Mouse (Mus musculus) thymus, adult 2 months (tissue): ENCODE results near the gene Cyp8b1.

Experiments
- CTCF ChIP-seq: fragments of 200-500 bp; IDR thresholded peaks from 2 replicates; pipeline ENCODE4 v1.5.1; 2012; ENCODE audit warnings: mild to moderate bottlenecking, control low read depth, low read length, moderate library complexity, borderline replicate concordance; ENCODE audit not compliant: control insufficient read depth, poor library complexity, insufficient read depth; ENCODE audit errors: extremely low read depth
- POLR2A ChIP-seq: fragments of 200-500 bp; IDR thresholded peaks from 2 replicates; pipeline ENCODE4 v1.6.1; 2012; ENCODE audit warnings: mild to moderate bottlenecking, low read length, control low read depth, moderate library complexity; ENCODE audit not compliant: control insufficient read depth, poor library complexity, insufficient read depth; ENCODE audit errors: extremely low read depth

- TF ChIP-seq CTCF: no peak
- no peak for TF ChIP-seq POLR2A
Observed at GRCm38 (mm10) chr9:121868236-121868635, 47.9 kb downstream of the Cyp8b1 start.
